Mouse (Mus musculus) thymus, postnatal 36 days (tissue): ENCODE measurements around the gene Synrg.

Source experiments
- DNase-seq, 2 experiments: peaks; one replicate each; pipeline ENCODE4 v3.0.0; 2022; ENCODE audit warnings: mixed read lengths in 2 of 2

Gene Synrg

DNA sequence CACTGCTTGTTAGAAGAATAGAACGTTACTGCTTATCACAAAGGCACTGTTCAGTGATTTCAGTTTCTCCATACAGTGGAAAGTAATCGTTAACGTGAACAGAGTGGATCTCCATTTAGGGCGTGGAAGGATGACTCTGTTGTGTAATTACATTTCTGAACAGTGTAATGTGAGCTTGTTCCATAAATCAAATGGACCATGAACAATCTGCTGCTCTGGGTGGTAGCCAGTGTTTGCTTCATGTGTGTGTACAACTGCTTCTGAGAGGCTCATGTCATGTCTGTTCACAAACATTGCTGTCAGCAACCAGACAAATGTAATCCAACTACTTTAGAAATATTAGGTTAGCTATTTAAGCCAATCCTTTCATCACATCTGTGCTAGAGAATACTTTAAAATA, 27.5 kb downstream of the Synrg start:
- no peak for DNase-seq

DNA sequence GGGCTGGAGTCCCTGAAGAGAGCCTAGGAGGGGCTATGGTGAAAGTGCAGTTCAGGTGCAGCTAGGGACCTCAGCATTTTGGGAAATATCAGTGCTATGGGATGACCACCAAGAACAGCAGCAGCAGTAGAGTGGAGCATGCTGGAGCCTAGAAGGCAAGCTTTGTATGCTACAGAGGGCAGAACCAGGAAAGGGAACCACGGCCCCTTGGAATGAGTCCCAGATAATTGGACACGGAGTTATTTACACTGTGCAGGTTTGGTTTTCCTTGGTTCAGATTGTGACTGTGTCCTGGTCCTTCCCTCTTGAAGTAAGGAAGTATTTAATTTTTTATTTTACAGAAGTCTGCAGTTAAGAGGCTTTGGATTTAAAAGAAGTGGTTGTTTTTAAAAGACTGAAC, 29.2 kb downstream of the Synrg start:
- no peak for DNase-seq

DNA sequence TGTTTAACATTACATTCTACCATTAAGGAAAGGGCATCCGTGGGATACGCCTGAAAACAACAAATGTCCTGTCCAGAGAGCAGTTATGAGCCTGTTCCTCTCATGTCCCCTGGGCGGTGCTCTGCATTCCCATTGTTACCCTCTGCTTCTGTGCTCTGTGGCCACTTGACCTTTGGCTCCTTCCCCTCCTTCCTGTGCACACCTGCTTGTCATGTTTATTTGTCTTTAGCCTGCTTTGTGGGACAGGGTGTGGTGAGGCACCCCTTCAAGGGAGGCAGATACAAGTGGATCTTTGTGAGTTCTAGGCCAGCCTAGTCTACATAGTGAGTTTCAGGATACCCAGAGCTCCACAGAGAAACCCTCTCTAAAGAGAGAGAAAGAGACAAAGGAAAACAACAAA, 30.3 kb downstream of the Synrg start:
- no peak for DNase-seq

DNA sequence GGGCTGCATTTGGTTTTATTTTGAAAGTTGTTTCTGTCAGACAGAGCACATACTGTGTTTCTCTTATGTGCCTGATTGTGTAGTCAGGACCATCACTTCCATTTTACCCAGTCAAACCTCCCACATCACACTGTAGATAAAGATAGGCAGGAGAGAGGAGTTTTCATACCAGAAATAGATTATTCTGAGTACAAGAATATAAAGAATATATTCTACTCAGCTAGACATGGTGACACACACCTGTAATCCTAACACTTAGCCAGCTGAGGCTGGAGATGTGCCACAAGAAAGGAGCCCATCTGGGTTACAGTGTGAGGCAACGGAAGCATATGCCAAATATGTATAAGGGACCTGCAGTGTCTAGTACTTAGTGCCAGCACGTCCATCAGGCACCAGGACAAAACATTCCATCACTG, 31.3 kb downstream of the Synrg start:
- DNase-seq: no peak

DNA sequence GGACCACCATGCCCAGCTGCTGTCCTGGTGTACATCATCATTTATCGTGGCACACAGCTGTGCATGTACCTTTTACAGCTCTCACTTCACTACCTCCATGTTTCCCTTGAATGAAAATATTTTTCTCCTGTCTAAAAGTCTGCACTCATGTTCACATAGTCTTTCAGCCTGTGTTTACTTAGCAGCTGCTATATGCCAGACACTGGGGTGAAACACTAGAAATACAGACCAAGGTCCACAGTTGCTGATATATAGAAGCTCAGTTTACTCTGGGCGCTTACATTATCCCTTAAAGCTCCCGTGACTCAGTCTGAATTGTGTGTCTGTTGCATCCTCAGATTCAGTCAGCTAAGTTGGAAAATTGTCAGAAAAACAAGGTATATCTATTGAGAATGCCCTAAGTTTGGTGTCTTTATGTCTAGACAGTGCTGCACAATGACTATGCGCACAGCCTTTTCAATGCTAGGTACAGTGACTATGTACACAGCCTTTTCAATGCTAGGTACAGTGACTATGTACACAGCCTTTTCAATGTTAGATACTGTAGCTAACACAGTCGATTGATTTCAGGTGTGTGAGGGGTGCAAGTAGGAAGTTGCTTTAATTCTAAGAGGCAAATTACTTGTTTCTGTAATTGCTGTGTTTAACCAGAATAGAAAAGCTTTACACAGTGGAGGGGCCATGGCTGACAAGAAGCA, 33.1 kb downstream of the Synrg start:
- DNase-seq: no peak

DNA sequence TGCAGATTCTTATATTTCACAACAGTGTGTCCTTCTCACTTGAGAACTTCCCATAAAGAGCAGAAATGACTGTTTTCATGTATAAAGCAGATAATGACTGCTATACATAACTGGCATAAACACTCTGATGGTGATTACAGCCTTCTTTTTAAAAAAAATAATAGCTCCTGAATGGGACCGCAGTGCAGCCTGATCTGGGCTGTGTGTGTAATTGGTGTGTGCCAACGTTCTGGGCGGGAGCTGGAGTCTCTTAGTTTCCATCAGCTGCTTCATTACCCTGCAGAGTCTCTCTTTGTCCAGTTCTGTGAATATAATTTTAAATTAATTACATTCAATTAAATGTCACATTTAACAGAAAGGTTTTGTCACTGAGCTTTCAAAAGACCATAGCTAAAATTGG, 34.8 kb downstream of the Synrg start:
- DNase-seq: no peak

DNA sequence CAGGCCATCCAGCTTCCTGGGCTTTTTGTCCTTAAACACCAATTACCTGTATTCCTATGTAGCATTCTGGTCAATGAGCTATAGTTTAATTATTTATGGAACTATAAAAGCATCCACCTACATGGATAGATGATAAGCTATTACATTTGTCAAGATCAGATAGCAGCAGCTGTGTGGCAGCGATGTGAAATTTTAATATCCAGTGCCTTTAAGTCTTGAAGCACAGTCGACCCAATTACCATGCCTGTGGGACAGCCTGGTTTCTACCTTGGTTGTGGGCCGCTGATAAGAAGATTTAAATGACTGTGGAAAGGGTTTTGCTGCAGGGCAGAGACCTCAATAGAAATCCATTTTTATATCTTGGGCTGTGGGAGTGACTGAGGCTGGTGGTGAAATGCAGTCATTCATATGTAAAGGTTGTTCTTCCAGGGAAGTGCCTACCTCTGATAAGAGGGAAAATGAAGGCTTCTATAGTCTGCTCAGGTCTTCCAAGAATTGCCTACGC, 35.2 kb downstream of the Synrg start:
- no peak for DNase-seq

DNA sequence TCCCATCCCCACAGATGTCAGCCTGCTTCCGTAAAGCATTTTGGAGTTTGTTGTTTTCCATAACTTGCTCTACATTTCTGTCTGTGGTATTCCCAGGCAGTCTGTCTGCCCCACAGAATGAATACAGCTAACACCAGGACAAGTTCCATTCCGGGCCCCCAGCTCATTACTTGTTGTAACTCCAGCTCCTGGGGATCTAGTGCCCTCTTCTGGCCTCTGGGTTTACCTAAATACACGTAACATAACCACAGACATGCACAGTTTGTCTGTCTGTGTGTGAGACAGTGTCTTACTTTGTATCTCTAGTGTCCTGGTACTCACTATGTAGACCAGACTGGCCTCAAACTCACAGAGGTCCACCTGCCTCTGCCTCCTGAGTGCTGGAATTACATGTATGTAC, 37.0 kb downstream of the Synrg start:
- DNase-seq: no peak

DNA sequence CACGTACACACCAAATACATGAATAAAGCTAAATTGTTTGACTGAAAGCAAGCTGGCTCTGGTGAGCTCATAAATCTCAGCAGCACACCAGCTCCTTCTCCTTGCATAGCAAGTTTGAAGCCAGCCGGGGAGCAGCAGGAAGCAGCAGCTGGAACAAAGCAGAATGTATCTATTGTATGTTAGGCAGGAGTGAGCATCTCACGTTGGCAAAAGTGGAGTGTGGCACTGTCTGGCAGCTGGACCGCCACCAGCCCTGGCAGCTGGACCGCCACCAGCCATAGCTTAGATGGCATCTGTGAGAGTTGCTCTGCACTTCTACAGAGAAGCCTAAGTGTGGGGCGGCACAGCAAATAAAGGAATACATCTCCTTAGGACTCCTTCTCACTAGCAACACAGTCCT, 39.8 kb downstream of the Synrg start:
- no peak for DNase-seq

DNA sequence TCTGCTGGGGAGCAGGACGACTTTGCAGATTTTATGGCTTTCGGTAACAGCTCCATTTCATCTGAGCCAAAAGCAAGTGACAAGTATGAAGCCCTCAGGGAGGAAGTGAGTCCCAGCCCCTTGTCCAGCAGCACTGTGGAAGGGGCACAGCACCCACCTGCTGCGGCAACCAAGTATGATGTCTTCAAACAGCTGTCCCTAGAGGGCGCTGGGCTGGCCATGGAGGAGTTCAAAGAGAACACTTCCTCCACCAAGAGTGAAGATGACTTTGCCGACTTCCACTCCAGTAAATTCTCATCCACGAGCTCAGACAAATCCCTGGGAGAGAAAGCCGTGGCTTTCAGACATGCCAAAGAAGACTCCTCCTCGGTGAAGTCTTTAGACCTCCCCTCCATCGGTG, 44.8 kb downstream of the Synrg start:
- peak; percentile 22 to 31 for DNase-seq

DNA sequence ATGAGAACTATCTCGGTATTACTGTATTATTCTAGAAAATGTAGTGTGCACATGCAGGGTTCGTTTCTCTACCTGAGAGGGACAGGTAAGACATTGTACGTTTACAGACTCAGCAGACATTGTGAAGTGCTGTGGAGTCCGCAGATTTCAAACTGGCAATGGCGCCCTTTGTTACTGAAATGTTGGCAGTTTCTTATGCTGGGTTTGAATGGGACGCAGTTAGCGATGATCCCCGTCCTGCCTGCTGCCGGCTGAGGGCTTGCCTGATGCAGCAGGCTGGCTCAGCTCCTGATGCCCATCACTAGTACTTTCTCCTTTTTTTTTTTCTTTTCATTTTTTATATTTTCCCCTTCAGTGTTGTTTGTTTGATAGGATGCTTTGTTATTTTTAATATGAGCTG, 46.2 kb downstream of the Synrg start:
- DNase-seq: no peak

DNA sequence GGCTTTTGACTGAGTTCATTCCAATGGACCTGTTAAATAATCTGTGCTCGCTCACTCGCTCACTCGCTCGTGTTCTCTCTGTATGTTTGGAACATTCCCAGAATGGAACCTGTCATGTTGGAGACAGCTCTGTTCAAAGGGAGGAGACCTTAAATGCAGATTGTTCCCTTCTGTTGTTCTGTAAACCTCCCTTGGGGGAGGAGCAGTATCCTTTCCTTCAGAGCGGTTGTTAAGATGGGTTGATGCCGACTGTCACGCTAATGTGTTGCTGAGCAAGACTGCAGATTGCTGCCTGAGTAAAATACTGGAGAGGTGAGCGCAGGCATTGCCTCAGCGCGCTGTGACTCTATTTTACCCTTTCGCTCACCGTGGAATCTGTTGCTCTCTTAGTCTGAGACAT, 46.8 kb downstream of the Synrg start:
- DNase-seq: no peak

DNA sequence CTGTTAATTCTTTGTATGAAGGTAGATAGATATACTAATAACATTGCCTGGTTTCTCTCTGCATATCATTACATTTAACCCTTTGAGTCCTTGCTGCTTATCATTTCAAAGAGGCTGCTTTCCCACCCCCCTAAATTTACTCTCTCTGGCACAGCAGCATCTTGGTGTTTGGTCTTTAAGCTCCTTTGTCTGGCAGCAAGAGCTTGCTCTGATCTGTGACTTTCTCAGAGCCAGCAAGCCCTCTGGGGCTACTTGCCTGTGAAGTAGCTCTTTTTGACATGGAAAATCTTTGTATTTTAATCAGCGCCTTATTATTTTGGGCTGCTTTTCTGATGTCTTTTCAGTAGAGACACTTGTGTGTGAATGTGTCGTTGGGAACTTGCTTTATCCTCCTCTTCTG, 47.3 kb downstream of the Synrg start:
- no peak for DNase-seq

DNA sequence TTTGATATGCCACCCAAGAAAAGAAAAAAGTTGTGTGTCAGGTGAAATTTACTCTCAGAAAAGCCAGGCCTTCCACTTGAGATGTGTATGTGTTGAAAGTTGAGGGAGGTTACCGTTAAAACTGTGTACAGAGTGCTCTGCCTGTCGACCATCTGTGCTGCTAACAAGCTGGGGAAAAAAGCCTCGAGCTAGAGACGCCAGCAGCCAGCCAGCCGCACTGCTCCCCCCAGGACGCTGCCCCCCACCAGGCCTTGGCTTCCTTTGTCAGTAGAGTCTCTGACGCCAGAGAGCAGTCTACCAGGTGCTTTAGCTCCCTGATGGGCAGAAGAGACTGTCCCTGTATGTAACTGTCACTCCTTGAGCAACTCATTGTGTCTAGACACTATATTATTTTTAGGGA, 48.9 kb downstream of the Synrg start:
- DNase-seq: peak; percentile 67 to 80

DNA sequence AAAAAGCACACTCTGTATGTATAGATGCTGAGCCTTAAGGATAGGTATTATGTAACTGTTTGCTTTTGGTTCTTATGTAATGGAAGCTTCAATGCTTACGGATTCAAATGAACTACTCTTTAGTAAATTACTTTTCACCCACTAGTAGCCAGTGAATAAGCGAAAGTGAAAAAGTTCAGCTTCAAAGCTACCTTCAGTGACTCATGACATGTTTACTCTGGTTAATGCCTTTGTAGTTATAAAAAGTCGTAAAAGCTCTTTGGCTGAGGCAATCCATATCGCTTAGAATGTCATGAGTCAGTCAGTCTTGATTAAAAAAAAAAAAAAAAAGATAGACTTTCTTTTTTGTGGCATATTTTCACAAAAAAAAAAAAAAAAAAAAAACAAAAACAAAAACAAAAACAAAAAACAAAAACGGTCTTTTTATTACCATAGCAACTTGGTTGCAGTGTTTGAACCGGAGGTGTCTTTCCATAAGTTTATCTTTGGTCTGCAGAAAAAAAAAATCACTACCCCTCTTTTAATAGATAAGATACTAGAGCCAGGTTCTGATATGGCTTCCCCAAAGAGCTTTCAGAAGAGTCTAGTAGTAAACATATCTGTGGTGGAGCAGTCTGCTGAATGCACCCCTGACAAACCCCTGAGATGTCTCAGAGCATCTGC, 52.0 kb downstream of the Synrg start:
- DNase-seq: no peak

DNA sequence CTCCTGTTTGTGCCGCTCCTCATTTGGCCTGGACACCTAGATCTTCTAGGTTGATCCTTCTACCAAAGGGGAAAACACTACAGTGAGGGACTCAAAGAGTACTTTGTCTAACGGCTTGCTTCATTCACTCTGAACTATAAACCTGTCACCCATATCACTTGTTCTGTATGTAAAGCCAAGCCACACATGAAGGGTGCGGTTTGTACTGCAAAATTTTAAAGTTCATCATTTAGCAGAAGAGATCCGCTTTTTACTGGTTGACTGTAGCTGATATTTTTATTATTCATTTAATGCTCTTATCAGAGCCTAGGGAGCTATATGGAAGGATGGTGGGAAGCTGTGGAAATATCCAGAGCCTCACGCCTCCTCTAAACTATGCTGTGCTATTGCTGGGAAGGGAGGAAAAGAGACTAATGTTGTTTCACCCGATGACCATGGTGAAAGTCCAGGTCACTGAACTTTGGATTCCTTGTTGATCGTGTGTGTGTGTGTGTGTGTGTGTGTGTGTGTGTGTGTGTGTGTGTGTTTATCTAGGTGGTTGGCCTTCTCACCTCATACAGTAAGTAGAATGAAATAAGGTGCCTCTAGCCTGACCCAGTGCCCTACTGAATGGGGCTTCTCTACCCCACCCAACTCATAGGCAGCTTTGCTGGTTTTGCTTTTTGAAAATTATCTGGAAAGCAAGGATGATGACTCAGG, 52.7 kb downstream of the Synrg start:
- DNase-seq: no peak

DNA sequence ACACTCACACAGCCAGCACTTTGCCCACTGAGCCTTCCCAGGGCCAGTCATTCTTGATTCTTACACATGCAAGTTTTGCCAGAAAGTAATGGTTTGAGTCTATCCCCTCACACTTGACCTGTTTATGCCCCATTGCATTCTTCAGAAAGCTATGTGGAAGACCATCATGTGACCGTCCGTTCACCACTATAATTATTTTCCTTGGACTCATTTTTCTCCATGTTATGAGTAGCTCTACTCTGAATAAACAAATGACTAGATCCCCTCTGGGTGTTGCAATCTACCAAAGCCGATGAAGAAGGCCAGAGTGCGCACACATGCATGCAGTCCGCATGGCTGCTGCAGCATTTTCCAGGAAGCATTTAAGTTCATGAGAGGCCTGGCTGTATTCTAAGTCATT, 63.0 kb downstream of the Synrg start:
- DNase-seq: no peak

DNA sequence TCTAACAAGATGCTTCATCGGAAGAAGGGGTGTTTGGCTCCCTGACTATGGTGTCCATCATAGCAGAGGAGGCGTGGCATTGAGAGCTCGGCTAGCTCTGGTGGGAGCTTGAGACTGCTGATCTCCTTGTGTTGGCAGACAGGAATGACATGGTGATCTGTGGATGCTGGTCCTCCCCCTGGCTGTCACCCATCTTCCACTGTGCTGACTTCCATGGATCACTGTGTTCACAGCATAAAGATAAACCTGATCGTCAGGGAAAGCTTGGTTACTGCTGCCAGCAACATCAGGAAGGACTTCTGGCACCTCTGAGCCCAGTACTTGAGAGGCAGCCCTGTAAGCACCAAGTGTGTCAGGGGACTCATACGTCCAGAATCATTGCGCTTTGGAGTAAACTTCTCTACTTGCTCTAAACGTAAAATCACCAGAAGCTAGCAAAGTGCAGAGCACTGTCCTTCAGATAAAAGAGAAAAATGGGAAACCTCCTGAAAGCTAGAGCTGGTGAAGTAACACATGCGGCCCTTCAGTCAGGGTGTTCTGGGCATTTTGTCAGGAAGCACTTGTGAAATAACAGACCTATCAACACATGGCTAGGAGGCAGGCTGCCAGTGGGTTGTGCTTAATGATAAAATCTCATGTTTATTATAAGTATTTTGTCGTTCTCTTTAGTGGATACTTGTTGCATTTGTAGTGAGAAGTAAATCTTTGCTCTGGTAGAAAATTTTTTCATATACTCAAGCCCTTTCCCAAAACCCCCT, 64.2 kb downstream of the Synrg start:
- no peak for DNase-seq

DNA sequence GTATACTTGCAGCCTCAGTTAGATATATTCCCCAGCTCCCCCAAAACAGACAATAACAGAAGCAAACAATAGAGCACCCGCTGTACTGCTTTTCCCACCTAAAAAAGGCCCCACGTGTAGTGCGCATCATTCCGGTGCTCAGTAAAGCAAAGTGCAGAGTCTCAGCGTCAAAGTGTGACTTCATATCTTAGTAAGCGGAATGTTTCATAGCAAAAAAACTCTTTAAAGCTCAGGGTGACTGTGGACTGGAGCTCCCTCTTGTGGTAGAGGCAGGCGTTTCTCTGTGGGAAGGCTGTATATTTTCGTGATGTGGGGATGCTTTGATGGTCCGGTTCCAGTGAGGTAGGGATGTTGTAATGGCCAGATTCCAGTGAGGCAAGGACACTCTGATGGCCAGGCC, 67.7 kb downstream of the Synrg start:
- DNase-seq: peak; percentile 46 to 49

DNA sequence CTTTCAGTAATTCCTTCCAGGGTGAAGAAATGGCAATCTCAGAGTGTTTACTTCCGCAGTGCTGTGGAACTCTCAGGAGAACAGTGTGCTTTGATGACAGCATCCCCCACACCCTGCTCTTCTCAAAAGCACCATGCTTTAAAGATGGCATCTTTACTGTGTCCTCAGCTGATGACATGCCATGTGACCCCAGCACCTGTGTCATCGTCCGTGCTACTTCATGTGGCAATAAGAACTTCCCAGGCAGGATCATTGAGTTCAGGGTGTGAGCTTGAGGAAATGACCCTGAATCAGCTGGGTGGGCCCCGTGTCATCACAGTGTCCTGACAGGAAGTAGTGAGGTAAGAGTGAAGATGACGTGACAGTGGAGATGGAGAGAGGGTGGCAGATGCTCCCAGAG, 68.3 kb downstream of the Synrg start:
- DNase-seq: no peak

DNA sequence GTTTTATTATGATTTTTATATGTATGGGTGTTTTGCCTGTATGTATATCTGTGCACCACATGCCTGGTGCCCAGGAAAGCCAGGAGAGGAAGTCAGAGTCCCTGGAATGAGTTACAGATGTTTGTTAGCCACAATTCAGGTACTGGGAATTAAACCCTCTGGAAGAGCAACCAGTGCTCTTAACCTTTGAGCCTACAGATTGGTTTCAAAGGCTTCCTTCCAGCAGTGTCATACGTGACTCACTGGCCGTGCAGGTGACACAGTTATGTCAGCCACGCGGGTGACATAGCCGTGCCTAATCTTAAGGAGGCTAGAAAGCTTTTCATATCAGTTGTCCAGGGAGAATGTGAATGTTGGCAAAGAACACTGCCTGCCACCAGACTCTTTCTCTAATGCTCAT, 69.4 kb downstream of the Synrg start:
- DNase-seq: no peak

DNA sequence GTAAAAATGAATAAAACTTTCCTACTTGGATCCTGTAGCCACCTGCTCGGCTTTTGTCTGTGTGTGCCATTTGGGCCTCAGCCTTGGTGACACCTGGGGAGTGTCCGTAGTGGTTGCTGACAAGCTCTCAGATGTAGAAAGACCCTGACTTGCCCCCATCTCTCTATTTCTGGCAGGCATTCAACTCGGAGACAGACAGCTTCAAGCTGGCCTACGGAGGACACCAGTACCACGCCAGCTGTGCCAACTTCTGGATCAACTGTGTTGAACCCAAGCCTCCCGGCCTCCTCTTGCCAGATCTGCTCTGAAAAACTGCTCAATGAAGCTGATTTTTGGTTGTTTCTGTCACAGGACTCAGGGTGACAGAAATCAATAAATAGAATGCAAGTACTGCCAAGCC, 76.4 kb downstream of the Synrg start:
- DNase-seq: no peak
